Mouse (Mus musculus) lung, embryonic 14.5 days (tissue): ENCODE measurements around the gene Pde4a. TPM values are rescaled to one million over a fixed set of nuclear protein-coding genes. Genes with fewer than 3 reads are reported as not detected.
A peak's percentile ranks its signal among the peaks of the same experiment; 100 is the strongest.

Experiments used
- ATAC-seq: fragments of 200-750 bp; cut with Nextera tagmentation; 2 replicates; pipeline ENCODE4 v1.8.0; 2017; ENCODE audit warnings: mild to moderate bottlenecking, moderate TSS enrichment, moderate library complexity; ENCODE audit not compliant: insufficient read depth
- DNase-seq: peaks from one replicate; pipeline ENCODE4 v3.0.0-alpha.2; 2015
- H3K27ac ChIP-seq: fragments of 300-500 bp; sonication (generic); 2 replicates; pipeline ENCODE4 v1.5.1; 2014; ENCODE audit warnings: low read depth, mild to moderate bottlenecking, moderate library complexity
- H3K27me3 ChIP-seq: fragments of 300-500 bp; sonication (generic); 2 replicates; pipeline ENCODE4 v1.6.1; 2014; ENCODE audit warnings: low read length, control low read depth; ENCODE audit not compliant: insufficient read depth
- H3K36me3 ChIP-seq: fragments of 300-500 bp; sonication (generic); 2 replicates; pipeline ENCODE4 v1.6.1; 2014; ENCODE audit warnings: control low read depth; ENCODE audit not compliant: insufficient read depth
- H3K4me1 ChIP-seq: fragments of 300-500 bp; sonication (generic); 2 replicates; pipeline ENCODE4 v1.6.1; 2014; ENCODE audit warnings: antibody characterized with exemption, control low read depth; ENCODE audit not compliant: insufficient read depth
- H3K4me2 ChIP-seq: fragments of 300-500 bp; sonication (generic); 2 replicates; pipeline ENCODE4 v1.6.1; 2014; ENCODE audit warnings: mild to moderate bottlenecking
- H3K4me3 ChIP-seq: fragments of 300-500 bp; sonication (generic); 2 replicates; pipeline ENCODE4 v1.5.1; 2014; ENCODE audit warnings: low read depth, low read length
- H3K9ac ChIP-seq: fragments of 300-500 bp; sonication (generic); 2 replicates; pipeline ENCODE4 v1.6.1; 2014
- H3K9me3 ChIP-seq: fragments of 300-500 bp; sonication (generic); 2 replicates; pipeline ENCODE4 v1.6.1; 2016; ENCODE audit warnings: low read depth, low read length, control low read depth
- CTCF ChIP-seq: IDR thresholded peaks from 2 replicates; pipeline ENCODE4 v1.5.1; 2016; ENCODE audit warnings: antibody characterized with exemption, low read depth
- WGBS: fragments of 180-500 bp; shearing (Covaris S2); extraction: QIAGEN DNeasy Blood & Tissue Kit; methylation state at CpG from one replicate; pipeline ENCODE4 v1.1.7; 2014; 5-methylcytosine and 5-hydroxymethylcytosine counted together
- polyA plus RNA-seq: library from polyadenylated mRNA; unstranded; fragments of >200 nt; fragmentation: Nextera tagmentation; extraction: Ambion mirVana; gene quantifications from 2 replicates; pipeline ENCODE4 v1.2.1, GENCODE M21; 2014

Gene Pde4a
- polyA plus RNA-seq, 1 experiment from 2014 or later, result 8.4 TPM

- TF ChIP-seq CTCF, result no peak
- WGBS, result 4% methylated on average over 8 of the region's 8 CpGs
- Histone ChIP-seq H3K36me3 (peaks cover 19% of the 10 kb centered on the region), H3K27ac (peak overlapping the region; percentile 76; the same call in 1 of the 2 replicates), H3K27me3 (no peaks in the 10 kb centered on the region), H3K9me3 (no peaks in the 10 kb centered on the region), H3K4me2 (peak overlapping the region; percentile 97), H3K4me1 (peaks cover 20% of the 10 kb centered on the region), H3K9ac (peak overlapping the region; percentile 83), H3K4me3 (peak overlapping the region; percentile 82)
- DNase-seq (no peak), ATAC-seq (no peak)
These were observed 16.3 kb upstream of the Pde4a start for GRCm38 (mm10) chr9:21149077-21149653.

GRCm38 (mm10) chr9:21149654-21150419 is 15.7 kb upstream of the Pde4a start, which contains the start of gene Cdc37:
Gene Cdc37 (minus strand): TSS chr9:21149982.
- 3% methylated on average over 56 of the region's 56 CpGs for WGBS
- Histone ChIP-seq H3K4me2 (peak within 1 kb of the TSS; percentile 97), H3K4me1 (peaks cover 21% of the 10 kb centered on the region), H3K9ac (peak within 1 kb of the TSS; percentile 83), H3K9me3 (no peaks in the 10 kb centered on the region), H3K27ac (peak within 1 kb of the TSS; percentile 76; the same call in 1 of the 2 replicates), H3K27me3 (no peaks in the 10 kb centered on the region), H3K4me3 (peak within 1 kb of the TSS; percentile 82), H3K36me3 (peaks cover 13% of the 10 kb centered on the region)
- ATAC-seq, result peak; percentile 93
- peak; percentile 99 for DNase-seq
- TF ChIP-seq CTCF, result no peak

- peak overlapping the region; percentile 38 for H3K4me3 ChIP-seq
- H3K36me3 ChIP-seq, result no peaks in the 10 kb centered on the region; the same call in 1 of the 2 replicates
- ATAC-seq (peak; percentile 7; the same call in 1 of the 2 replicates), DNase-seq (peak; percentile 80)
- no peak overlapping the region for H3K27ac ChIP-seq
- peak; percentile 91 for TF ChIP-seq CTCF
- peak overlapping the region; percentile 52; the same call in 1 of the 2 replicates for H3K9ac ChIP-seq
- H3K9me3 ChIP-seq, result no peaks in the 10 kb centered on the region
- H3K4me2 ChIP-seq, result peak overlapping the region; percentile 89
- H3K4me1 ChIP-seq, result peaks cover 21% of the 10 kb centered on the region
- no peaks in the 10 kb centered on the region for H3K27me3 ChIP-seq
- WGBS, result 4% methylated on average over 11 of the region's 11 CpGs
These were observed 12.8 kb upstream of the Pde4a start for GRCm38 (mm10) chr9:21152715-21153114.

- peak overlapping the region; percentile 38 for H3K4me3 ChIP-seq
- DNase-seq (no peak), ATAC-seq (0 out of 2 replicates have a peak, but pooled peaks have one; percentile 16)
- peak overlapping the region; percentile 85 for H3K27ac ChIP-seq
- H3K27me3 ChIP-seq, result no peaks in the 10 kb centered on the region
- WGBS, result 3% methylated on average over 12 of the region's 12 CpGs
- no peak for TF ChIP-seq CTCF
- H3K4me2 ChIP-seq, result peak overlapping the region; percentile 89
- H3K9me3 ChIP-seq, result no peaks in the 10 kb centered on the region
- no peaks in the 10 kb centered on the region for H3K36me3 ChIP-seq
- peak overlapping the region; percentile 52 for H3K9ac ChIP-seq
- peaks cover 18% of the 10 kb centered on the region for H3K4me1 ChIP-seq
These were observed 12.2 kb upstream of the Pde4a start for GRCm38 (mm10) chr9:21153331-21153730.

- H3K27ac ChIP-seq, result peak overlapping the region; percentile 85
- DNase-seq, result peak; percentile 76
- under 1% methylated on average over 5 of the region's 5 CpGs for WGBS
- no peak for TF ChIP-seq CTCF
- H3K4me2 ChIP-seq, result peak overlapping the region; percentile 89
- H3K36me3 ChIP-seq, result no peaks in the 10 kb centered on the region
- peaks cover 15% of the 10 kb centered on the region for H3K4me1 ChIP-seq
- H3K9me3 ChIP-seq, result no peaks in the 10 kb centered on the region
- ATAC-seq, result peak; percentile 25; the same call in 1 of the 2 replicates
- H3K4me3 ChIP-seq, result peak overlapping the region; percentile 38
- no peaks in the 10 kb centered on the region for H3K27me3 ChIP-seq
- peak overlapping the region; percentile 52; the same call in 1 of the 2 replicates for H3K9ac ChIP-seq
These were observed 11.7 kb upstream of the Pde4a start for GRCm38 (mm10) chr9:21153833-21154232.

GRCm38 (mm10) chr9:21154787-21155186 is 10.7 kb upstream of the Pde4a start:
- TF ChIP-seq CTCF, result no peak
- Histone ChIP-seq H3K4me2 (no peak overlapping the region), H3K27ac (no peak overlapping the region), H3K4me3 (no peak overlapping the region), H3K4me1 (peaks cover 15% of the 10 kb centered on the region), H3K27me3 (no peaks in the 10 kb centered on the region), H3K36me3 (no peaks in the 10 kb centered on the region), H3K9me3 (no peaks in the 10 kb centered on the region), H3K9ac (no peak overlapping the region)
- 85% methylated on average over 3 of the region's 3 CpGs for WGBS
- DNase-seq (no peak), ATAC-seq (no peak)

GRCm38 (mm10) chr9:21161209-21161909 is 4.2 kb upstream of the Pde4a start:
- peak overlapping the region; percentile 75 for H3K9ac ChIP-seq
- DNase-seq (peak; percentile 92), ATAC-seq (peak; percentile 62)
- WGBS, result under 1% methylated on average over 52 of the region's 52 CpGs
- H3K4me2 ChIP-seq, result peak overlapping the region; percentile 82
- peak overlapping the region; percentile 55 for H3K4me3 ChIP-seq
- H3K9me3 ChIP-seq, result no peaks in the 10 kb centered on the region
- peaks cover 49% of the 10 kb centered on the region for H3K27me3 ChIP-seq
- no peak overlapping the region for H3K27ac ChIP-seq
- H3K36me3 ChIP-seq, result no peaks in the 10 kb centered on the region
- peaks cover 5% of the 10 kb centered on the region; the same call in 1 of the 2 replicates for H3K4me1 ChIP-seq
- peak; percentile 94 for TF ChIP-seq CTCF
